Mouse (Mus musculus): ENCODE measurements around the gene Klrb1a.

- no peak for TF ChIP-seq ZNF384 (IDR thresholded peaks at IDR 0.05; ENCODE audit: low read depth, low read length)
- no peak for TF ChIP-seq CHD2 (IDR thresholded peaks at IDR 0.05; ENCODE audit: low read depth, low read length)
Measured at GRCm38 (mm10) chr6:128650187-128650586, 26.9 kb upstream of the Klrb1a start.

Measured in ES-E14 (cell line).